Mouse (Mus musculus) stomach, embryonic 15.5 days (tissue): ENCODE data around the gene Ugt1a7c. TPM values are rescaled to one million over a fixed set of nuclear protein-coding genes. Genes with fewer than 3 reads are reported as not detected.
"Not testable (repeated sequence)": the region's sequence is repeated elsewhere in the genome, so short reads cannot be mapped to it uniquely, and the experiment has no call there.

Experiments used
- ATAC-seq: fragments of 200-750 bp; cut with Nextera tagmentation; 2 replicates; pipeline ENCODE4 v1.8.0; 2017; ENCODE audit warnings: low read depth, moderate number of reproducible peaks, moderate TSS enrichment; ENCODE audit not compliant: insufficient read depth, low FRiP score
- H3K27ac ChIP-seq: fragments of 300-500 bp; sonication (generic); 2 replicates; pipeline ENCODE4 v1.5.1; 2015; ENCODE audit warnings: mild to moderate bottlenecking, inconsistent platforms
- H3K27me3 ChIP-seq: fragments of 300-500 bp; sonication (generic); replicated peaks from 2 replicates; pipeline ENCODE4 v1.6.1; 2015; ENCODE audit warnings: inconsistent platforms
- H3K36me3 ChIP-seq: fragments of 300-500 bp; sonication (generic); 2 replicates; pipeline ENCODE4 v1.6.1; 2015; ENCODE audit warnings: inconsistent platforms
- H3K4me1 ChIP-seq: fragments of 300-500 bp; sonication (generic); 2 replicates; pipeline ENCODE4 v1.6.1; 2015; ENCODE audit warnings: inconsistent platforms
- H3K4me2 ChIP-seq: fragments of 300-500 bp; sonication (generic); 2 replicates; pipeline ENCODE4 v1.6.1; 2015; ENCODE audit warnings: mild to moderate bottlenecking, inconsistent platforms
- H3K4me3 ChIP-seq: fragments of 300-500 bp; sonication (generic); replicated peaks from 2 replicates; pipeline ENCODE4 v1.5.1; 2015; ENCODE audit warnings: inconsistent platforms
- H3K9ac ChIP-seq: fragments of 300-500 bp; sonication (generic); 2 replicates; pipeline ENCODE4 v1.6.1; 2015; ENCODE audit warnings: inconsistent platforms
- H3K9me3 ChIP-seq: fragments of 300-500 bp; sonication (generic); 2 replicates; pipeline ENCODE4 v1.6.1; 2016; ENCODE audit warnings: inconsistent platforms
- WGBS: fragments of 180-500 bp; shearing (Covaris S2); methylation state at CpG from one replicate; pipeline ENCODE4 v1.1.7; 2015; 5-methylcytosine and 5-hydroxymethylcytosine counted together
- polyA plus RNA-seq: library from polyadenylated mRNA; unstranded; fragments of >200 nt; fragmentation: Nextera tagmentation; extraction: Ambion mirVana; gene quantifications from 2 replicates; pipeline ENCODE4 v1.2.1, GENCODE M21; 2015

Ugt1a7c gene
- 12.5 and 19.6 TPM in 2 replicates for polyA plus RNA-seq

DNA sequence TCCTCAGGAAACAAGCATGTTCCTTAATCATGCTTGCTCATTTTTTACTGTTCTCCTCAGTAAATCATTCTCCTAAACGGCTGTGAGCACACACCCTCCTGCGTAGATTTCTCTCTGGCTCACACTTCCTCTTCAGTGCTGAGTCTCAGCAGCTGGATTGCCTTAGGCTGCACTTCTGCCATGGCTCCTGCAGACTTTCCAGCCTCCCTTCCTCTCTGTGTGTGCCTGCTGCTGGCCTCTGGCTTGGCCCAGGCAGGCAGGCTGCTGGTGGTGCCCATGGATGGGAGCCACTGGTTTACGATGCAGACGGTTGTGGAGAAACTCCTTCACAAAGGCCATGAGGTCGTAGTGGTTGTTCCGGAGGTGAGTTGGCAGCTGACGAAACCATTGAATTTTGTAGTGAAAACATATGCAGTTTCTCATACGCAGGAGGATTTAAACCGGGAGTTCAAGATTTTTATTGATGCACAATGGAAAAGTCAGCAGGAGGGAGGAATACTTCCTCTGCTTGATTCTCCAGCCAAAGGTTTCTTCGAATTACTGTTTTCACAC lies at the start of gene Ugt1a7c:
Ugt1a7c (plus strand) TSS at position 122 of the 552 bp plus-strand sequence.
- Histone ChIP-seq H3K4me1 (peaks cover 4% of the 10 kb centered on the region), H3K9me3 (no peaks in the 10 kb centered on the region), H3K4me2 (peak within 1 kb of the TSS; percentile 45), H3K27ac (peak within 1 kb of the TSS; percentile 82), H3K4me3 (peak within 1 kb of the TSS; percentile 23; the same call in 1 of the 2 replicates), H3K9ac (no peak within 1 kb of the TSS), H3K27me3 (no peaks in the 10 kb centered on the region), H3K36me3 (no peaks in the 10 kb centered on the region)
- ATAC-seq: peak; percentile 72; the same call in 1 of the 2 replicates
- WGBS: 15% methylated on average over 10 of the region's 10 CpGs

DNA sequence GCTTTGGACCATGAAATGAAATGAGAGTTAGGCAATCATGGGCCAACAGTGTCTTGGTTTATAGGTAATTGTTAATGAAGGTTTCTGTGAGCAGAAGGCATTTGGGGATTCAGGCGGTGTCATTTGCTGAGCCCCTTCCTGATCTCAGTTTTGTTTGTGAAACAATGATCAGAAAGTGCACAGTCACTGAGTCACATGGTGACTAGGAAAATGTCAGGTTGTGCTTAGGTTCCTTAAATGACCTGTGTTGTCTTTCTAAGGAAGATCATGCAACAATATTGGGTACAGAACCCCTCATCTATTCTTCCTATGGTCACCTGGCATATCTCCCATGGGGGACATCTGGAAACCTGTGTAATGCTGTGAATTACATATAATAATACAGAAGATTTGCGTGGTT lies 47.5 kb upstream of the Ugt1a7c start:
- not testable (repeated sequence) for H3K9me3 ChIP-seq, H3K4me1 ChIP-seq, H3K4me2 ChIP-seq, H3K27me3 ChIP-seq, H3K4me3 ChIP-seq, H3K9ac ChIP-seq, H3K27ac ChIP-seq, ATAC-seq, H3K36me3 ChIP-seq
- 89% methylated on average over 2 of the region's 2 CpGs for WGBS

DNA sequence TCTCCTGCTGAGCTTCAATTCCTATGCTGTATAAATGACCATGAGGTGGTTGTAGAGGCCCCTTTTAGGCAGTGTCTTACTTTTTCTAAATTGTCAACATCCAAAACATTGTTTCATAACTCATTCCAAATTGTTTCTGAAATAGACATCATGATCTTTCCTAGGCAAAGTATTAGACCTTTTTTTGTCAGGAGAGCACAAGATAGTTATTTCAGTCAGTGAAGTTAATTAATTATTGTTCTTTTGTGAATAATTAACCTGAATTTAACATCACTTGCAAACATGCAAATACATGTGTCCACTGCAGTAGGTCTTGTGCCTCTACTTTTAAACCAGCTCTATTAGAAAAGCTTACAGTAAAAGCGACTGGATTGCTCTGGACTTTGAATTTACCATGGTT lies 39.8 kb upstream of the Ugt1a7c start, which contains the start of gene Ugt1a10:
Ugt1a10 (plus strand) TSS at position 301 of the 400 bp plus-strand sequence.
- no peaks in the 10 kb centered on the region for H3K4me1 ChIP-seq
- no peaks in the 10 kb centered on the region for H3K27me3 ChIP-seq
- no peak for ATAC-seq
- H3K4me3 ChIP-seq: no peak within 1 kb of the TSS
- 71% methylated on average over 1 of the region's 1 CpGs for WGBS
- H3K4me2 ChIP-seq: no peak within 1 kb of the TSS
- no peaks in the 10 kb centered on the region for H3K9me3 ChIP-seq
- H3K27ac ChIP-seq: no peak within 1 kb of the TSS
- H3K9ac ChIP-seq: no peak within 1 kb of the TSS
- H3K36me3 ChIP-seq: no peaks in the 10 kb centered on the region

DNA sequence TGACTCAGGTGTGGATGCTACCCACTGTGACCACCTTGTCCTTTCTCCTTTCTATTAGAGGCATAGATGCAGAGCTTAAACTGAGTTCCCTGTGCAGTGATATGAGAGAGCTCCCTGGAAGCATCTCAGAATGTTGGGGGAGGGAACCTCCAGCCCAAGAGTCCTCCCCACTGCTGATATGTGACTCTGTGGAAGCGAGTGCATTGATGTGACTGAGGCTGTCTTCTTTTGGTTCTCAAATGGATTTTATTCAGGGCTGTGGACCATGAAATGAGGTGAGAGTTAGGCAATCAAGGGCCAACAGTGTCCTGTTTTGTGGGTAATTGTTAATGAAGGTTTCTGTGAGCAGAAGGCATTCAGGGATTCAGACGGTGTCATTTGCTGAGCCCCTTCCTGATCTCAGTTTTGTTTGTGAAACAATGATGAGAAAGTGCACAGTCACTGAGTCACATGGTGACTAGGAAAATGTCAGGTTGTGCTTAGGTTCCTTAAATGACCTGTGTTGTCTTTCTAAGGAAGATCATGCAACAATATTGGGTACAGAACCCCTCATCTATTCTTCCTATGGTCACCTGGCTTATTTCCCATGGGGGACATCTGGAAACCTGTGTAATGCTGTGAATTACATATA lies 28.3 kb upstream of the Ugt1a7c start:
- not testable (repeated sequence) for H3K36me3 ChIP-seq, H3K27ac ChIP-seq, H3K9me3 ChIP-seq, H3K27me3 ChIP-seq, H3K9ac ChIP-seq, ATAC-seq, H3K4me2 ChIP-seq, H3K4me1 ChIP-seq, H3K4me3 ChIP-seq
- 67% methylated on average over 1 of the region's 2 CpGs for WGBS

DNA sequence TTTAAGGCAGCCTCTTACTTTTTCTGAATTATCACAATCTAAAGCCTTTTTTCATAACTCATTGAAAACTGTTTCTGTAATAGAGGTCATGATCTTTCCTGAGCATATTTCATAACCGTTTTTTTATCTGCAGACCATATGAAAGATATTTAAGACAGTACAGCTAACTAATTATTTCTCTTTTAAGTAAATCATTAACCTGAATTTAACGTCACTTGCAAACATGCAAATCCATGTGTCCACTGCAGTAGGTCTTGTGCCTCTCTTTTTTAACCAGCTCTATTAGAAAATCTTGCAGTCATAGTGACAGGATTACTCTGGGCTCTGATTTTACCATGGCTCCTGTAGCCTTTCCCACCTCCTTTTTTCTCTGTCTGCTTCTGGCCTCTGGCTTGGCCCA lies 24.4 kb upstream of the Ugt1a7c start, which contains the start of gene Ugt1a9:
Ugt1a9 (plus strand) TSS at position 306 of the 400 bp plus-strand sequence.
- 54% methylated on average over 2 of the region's 2 CpGs for WGBS
- no peak for ATAC-seq
- H3K9me3 ChIP-seq: no peaks in the 10 kb centered on the region
- no peak within 1 kb of the TSS for H3K9ac ChIP-seq
- no peak within 1 kb of the TSS for H3K4me2 ChIP-seq
- H3K27me3 ChIP-seq: no peaks in the 10 kb centered on the region
- no peak within 1 kb of the TSS for H3K4me3 ChIP-seq
- H3K36me3 ChIP-seq: no peaks in the 10 kb centered on the region
- no peak within 1 kb of the TSS for H3K27ac ChIP-seq
- no peaks in the 10 kb centered on the region for H3K4me1 ChIP-seq

DNA sequence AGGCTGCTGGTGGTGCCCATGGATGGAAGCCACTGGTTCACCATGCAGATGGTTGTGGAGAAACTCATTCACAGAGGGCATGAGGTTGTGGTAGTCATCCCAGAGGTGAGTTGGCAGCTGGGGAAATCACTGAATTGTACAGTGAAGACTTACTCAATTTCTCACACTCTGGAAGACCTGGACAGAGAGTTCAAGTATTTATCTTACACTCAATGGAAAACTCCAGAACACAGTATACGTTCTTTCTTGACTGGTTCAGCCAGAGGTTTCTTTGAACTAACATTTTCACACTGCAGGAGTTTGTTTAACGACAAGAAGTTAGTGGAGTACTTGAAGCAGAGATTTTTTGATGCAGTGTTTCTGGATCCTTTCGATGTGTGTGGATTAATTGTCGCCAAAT lies 24.0 kb upstream of the Ugt1a7c start:
- H3K27ac ChIP-seq: no peak overlapping the region
- H3K36me3 ChIP-seq: no peaks in the 10 kb centered on the region
- no peaks in the 10 kb centered on the region for H3K9me3 ChIP-seq
- ATAC-seq: no peak
- WGBS: 68% methylated on average over 4 of the region's 4 CpGs
- H3K4me2 ChIP-seq: no peak overlapping the region
- no peaks in the 10 kb centered on the region for H3K27me3 ChIP-seq
- no peak overlapping the region for H3K4me3 ChIP-seq
- H3K4me1 ChIP-seq: no peaks in the 10 kb centered on the region
- H3K9ac ChIP-seq: no peak overlapping the region

DNA sequence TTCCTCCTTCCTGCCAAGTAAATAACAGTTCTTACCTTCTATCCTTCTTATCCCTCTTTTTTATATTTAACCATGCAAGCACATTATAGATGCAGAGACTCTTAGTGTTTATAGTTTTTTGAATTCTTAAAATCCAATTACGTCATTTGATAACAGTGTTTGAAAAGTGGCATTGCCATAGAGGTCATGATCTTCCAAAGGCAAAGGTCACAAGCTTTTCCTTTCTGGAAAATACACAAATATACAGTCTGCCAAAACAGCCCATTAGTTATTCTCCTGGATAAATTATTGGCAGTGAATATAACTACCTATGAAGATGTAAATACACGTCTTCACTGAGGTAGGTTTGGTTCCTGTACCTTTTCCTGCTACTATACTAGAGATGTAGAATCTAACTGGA lies 20.4 kb upstream of the Ugt1a7c start:
- H3K36me3 ChIP-seq: no peaks in the 10 kb centered on the region
- no peak for ATAC-seq
- WGBS: 68% methylated on average over 2 of the region's 2 CpGs

DNA sequence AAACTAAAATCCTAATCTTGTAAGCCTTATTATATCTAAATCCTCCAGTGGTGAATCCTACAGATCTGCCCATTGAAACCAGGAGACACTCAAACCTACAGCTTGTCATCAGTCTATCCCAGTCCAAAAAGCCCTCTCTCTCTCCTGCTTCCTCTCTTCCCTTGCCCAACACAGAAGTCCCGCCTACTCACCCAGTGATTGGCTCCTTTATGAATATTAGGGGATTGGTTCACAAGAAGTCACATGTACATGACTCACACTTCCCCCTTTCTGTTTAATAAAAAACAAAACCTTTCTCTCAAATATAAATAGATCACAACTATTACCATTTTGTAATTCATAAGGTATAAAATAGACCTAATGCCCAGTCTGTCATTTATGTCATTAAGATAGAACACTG lies 17.7 kb upstream of the Ugt1a7c start:
- H3K4me2 ChIP-seq: no peak overlapping the region
- H3K27ac ChIP-seq: no peak overlapping the region
- no peaks in the 10 kb centered on the region for H3K9me3 ChIP-seq
- H3K27me3 ChIP-seq: no peaks in the 10 kb centered on the region
- 85% methylated on average over 1 of the region's 1 CpGs for WGBS
- no peaks in the 10 kb centered on the region for H3K4me1 ChIP-seq
- no peak for ATAC-seq
- no peak overlapping the region for H3K4me3 ChIP-seq
- no peaks in the 10 kb centered on the region for H3K36me3 ChIP-seq
- no peak overlapping the region for H3K9ac ChIP-seq

More for the DNA sequence above, 20.4 kb upstream of the Ugt1a7c start:
- Histone ChIP-seq H3K27me3 (no peaks in the 10 kb centered on the region), H3K27ac (no peak overlapping the region), H3K4me3 (no peak overlapping the region), H3K4me1 (no peaks in the 10 kb centered on the region), H3K9ac (no peak overlapping the region), H3K4me2 (no peak overlapping the region), H3K9me3 (no peaks in the 10 kb centered on the region)

DNA sequence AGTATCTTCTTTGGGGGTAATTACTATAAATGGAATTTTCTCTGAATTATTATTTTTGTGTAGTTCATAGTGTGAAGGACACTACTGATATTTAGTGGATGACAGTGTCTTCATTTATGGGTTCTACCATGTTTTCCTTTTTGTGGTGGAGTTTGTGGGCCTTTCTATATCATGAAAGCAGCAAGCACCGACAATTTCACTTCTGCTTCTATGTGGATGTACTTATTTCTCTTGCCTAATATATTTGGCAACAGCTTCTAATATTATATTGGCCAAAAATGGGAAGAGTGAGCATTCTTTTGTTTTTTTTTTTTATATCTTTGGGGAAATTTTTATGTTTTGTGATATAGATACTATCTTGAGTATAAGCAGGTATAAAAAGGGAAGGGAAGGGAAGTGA lies 13.2 kb upstream of the Ugt1a7c start:
- WGBS: 81% methylated on average over 1 of the region's 1 CpGs
- no peaks in the 10 kb centered on the region for H3K36me3 ChIP-seq
- H3K9me3 ChIP-seq: no peaks in the 10 kb centered on the region
- H3K4me2 ChIP-seq: no peak overlapping the region
- no peak overlapping the region for H3K27ac ChIP-seq
- H3K27me3 ChIP-seq: no peaks in the 10 kb centered on the region
- H3K4me3 ChIP-seq: no peak overlapping the region
- H3K9ac ChIP-seq: no peak overlapping the region
- ATAC-seq: no peak
- no peaks in the 10 kb centered on the region for H3K4me1 ChIP-seq

DNA sequence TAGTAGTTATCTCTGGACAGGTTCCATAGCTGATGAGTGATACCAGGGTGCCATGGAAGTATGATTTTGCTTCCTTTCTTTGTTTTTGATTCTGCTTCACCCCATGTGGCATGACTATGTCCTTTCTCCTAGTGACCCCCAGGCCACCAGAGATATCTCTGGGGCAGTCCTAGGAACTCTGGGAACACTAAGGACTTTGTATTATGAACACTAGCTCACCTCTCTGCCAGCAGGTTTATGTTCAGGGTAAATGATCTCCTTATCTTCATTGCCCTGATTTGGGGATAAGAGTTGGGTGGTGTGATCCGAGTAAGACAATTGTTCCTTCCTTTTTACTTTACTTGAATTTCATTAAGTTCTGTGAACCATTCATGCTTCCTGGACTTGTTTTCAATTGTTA lies 8.7 kb upstream of the Ugt1a7c start:
- ATAC-seq: no peak
- Histone ChIP-seq H3K27ac (no peak overlapping the region), H3K4me3 (no peak overlapping the region), H3K4me2 (no peak overlapping the region), H3K9me3 (no peaks in the 10 kb centered on the region), H3K36me3 (no peaks in the 10 kb centered on the region), H3K9ac (no peak overlapping the region), H3K4me1 (no peaks in the 10 kb centered on the region), H3K27me3 (no peaks in the 10 kb centered on the region)
- 63% methylated on average over 1 of the region's 1 CpGs for WGBS

DNA sequence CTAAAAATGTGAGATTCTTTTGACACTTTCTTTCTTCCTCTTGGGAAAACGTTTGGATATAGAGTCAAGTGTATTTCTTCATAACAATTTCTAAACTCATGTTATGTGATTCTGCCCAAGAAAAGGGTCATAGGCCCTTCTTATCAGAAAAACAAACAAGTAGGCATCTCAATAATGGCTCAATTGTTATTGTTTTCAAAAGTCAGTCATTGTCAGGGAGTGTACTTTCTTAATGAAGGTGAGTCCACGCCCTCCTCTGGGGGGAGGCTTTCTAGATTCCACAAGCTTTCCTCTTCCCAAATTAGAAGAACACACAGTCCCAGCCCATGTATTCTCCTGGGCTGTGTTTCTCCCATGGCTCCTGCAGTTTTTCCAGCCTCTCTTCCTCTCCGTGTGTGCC lies 7.3 kb upstream of the Ugt1a7c start, which contains the start of gene Ugt1a8:
Ugt1a8 (plus strand) TSS at position 301 of the 400 bp plus-strand sequence.
- Histone ChIP-seq H3K27me3 (no peaks in the 10 kb centered on the region), H3K4me2 (no peak within 1 kb of the TSS), H3K4me1 (no peaks in the 10 kb centered on the region), H3K27ac (no peak within 1 kb of the TSS), H3K9ac (no peak within 1 kb of the TSS), H3K9me3 (no peaks in the 10 kb centered on the region), H3K4me3 (no peak within 1 kb of the TSS), H3K36me3 (no peaks in the 10 kb centered on the region)
- no peak for ATAC-seq
- 72% methylated on average over 3 of the region's 3 CpGs for WGBS

DNA sequence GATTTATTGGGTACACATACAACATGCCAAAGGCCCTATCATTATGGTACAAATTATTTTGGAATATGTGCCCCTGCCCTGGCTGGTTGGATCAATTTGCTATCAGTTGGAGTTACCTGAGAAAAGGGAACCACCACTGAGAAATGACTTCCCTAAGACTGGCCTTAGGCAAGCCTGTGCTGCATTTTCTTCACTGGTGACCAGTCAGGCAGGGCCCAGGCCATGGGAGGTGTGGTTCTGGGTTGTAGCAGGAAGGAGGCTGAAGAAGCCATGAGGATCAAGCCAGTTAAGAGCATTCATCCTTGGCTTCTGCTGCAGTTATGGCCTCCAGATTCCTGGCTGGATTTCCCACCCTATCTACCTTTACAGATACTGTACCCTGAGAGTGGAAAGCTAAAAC lies 2.5 kb upstream of the Ugt1a7c start:
- ATAC-seq: no peak
- H3K27ac ChIP-seq: no peak overlapping the region
- no peaks in the 10 kb centered on the region for H3K27me3 ChIP-seq

More for the DNA sequence above, 2.5 kb upstream of the Ugt1a7c start:
- H3K4me2 ChIP-seq: no peak overlapping the region
- H3K9me3 ChIP-seq: no peaks in the 10 kb centered on the region
- no peaks in the 10 kb centered on the region for H3K36me3 ChIP-seq
- peaks cover 4% of the 10 kb centered on the region for H3K4me1 ChIP-seq
- no peak overlapping the region for H3K9ac ChIP-seq
- H3K4me3 ChIP-seq: no peak overlapping the region
